Mouse (Mus musculus): ENCODE results near the gene Art5. TPM values are rescaled to one million over a fixed set of nuclear protein-coding genes. Genes with fewer than 3 reads are reported as not detected.

Art5 gene
- total and polyA plus RNA-seq, 3 experiments: 0.04 TPM; not detected in 2

- TF ChIP-seq ELF1 (IDR thresholded peaks at IDR 0.05; ENCODE audit: low read depth, low read length): no peak
Measured at GRCm38 (mm10) chr7:102084041-102084696, 25.1 kb downstream of the Art5 start (continued).

GRCm38 (mm10) chr7:102082816-102083215, 26.5 kb downstream of the Art5 start, which contains the start of gene Trpc2:
Gene Trpc2, plus strand, starts transcription at chr7:102083116.
- no peaks in the 10 kb centered on the region for H3K4me1 ChIP-seq (ENCODE audit: control insufficient read depth in 1 of 2, insufficient read depth in 2 of 2, low read length in 2 of 2)
- no peaks in the 10 kb centered on the region for H3K79me2 ChIP-seq (ENCODE audit: control insufficient read depth, insufficient read depth, low read length, poor library complexity)
- TF ChIP-seq KAT2A (conservative IDR thresholded peaks at IDR 0.05; ENCODE audit: low read depth, low read length) (no peak), TAL1 (IDR thresholded peaks at IDR 0.05; ENCODE audit: low read length) (no peak), RCOR1 (IDR thresholded peaks at IDR 0.05; ENCODE audit: low read depth, low read length) (no peak), CHD1 (IDR thresholded peaks at IDR 0.05; ENCODE audit: low read depth, low read length) (no peak), ELF1 (IDR thresholded peaks at IDR 0.05; ENCODE audit: low read depth, low read length) (no peak), E2F4 (IDR thresholded peaks at IDR 0.05; ENCODE audit: borderline replicate concordance, low read depth, low read length) (no peak), ETS1 (IDR thresholded peaks at IDR 0.05; ENCODE audit: low read depth, low read length) (no peak), MAZ (IDR thresholded peaks at IDR 0.05; ENCODE audit: low read depth, low read length) (no peak), UBTF (IDR thresholded peaks at IDR 0.05; ENCODE audit: borderline replicate concordance, insufficient read depth, low read depth, low read length) (no peak), POLR2AphosphoS2 (IDR thresholded peaks at IDR 0.05; ENCODE audit: low read length) (no peak), HCFC1 (IDR thresholded peaks at IDR 0.05; ENCODE audit: low read depth, low read length) (no peak)
- no peaks in the 10 kb centered on the region for H3K27me3 ChIP-seq (ENCODE audit: control insufficient read depth in 1 of 2, insufficient read depth in 2 of 2, low read length in 2 of 2)
- H3K36me3 ChIP-seq (ENCODE audit: control insufficient read depth in 1 of 2, insufficient read depth in 2 of 2, low read length in 2 of 2): peaks cover 0 to 2% of the 10 kb centered on the region in 2 experiments; a peak in 2 of 4 replicates
- no peak within 1 kb of the TSS for H3K27ac ChIP-seq (ENCODE audit: control insufficient read depth, low read depth, low read length)
- no peaks in the 10 kb centered on the region for H3K9me3 ChIP-seq (replicated peaks; ENCODE audit: insufficient read depth, low read length)
- DNase-seq (ENCODE audit: low read depth, low spot score): no peak
- no peak within 1 kb of the TSS for H3K4me3 ChIP-seq (ENCODE audit: control insufficient read depth in 1 of 2, insufficient read depth in 1 of 2, low read depth in 2 of 2, low read length in 2 of 2)
- no peak within 1 kb of the TSS for H3K9ac ChIP-seq (ENCODE audit: control insufficient read depth, low read depth, low read length, poor library complexity, severe bottlenecking)

GRCm38 (mm10) chr7:102081784-102082183, 27.5 kb downstream of the Art5 start:
- H3K4me3 ChIP-seq (ENCODE audit: control insufficient read depth in 1 of 2, insufficient read depth in 1 of 2, low read depth in 2 of 2, low read length in 2 of 2): no peak overlapping the region
- H3K4me1 ChIP-seq (ENCODE audit: control insufficient read depth in 1 of 2, insufficient read depth in 2 of 2, low read length in 2 of 2): no peaks in the 10 kb centered on the region
- H3K27me3 ChIP-seq (ENCODE audit: control insufficient read depth in 1 of 2, insufficient read depth in 2 of 2, low read length in 2 of 2): no peaks in the 10 kb centered on the region
- H3K36me3 ChIP-seq (ENCODE audit: control insufficient read depth in 1 of 2, insufficient read depth in 2 of 2, low read length in 2 of 2): peaks cover 0 to 2% of the 10 kb centered on the region in 2 experiments; a peak in 2 of 4 replicates
- H3K79me2 ChIP-seq (ENCODE audit: control insufficient read depth, insufficient read depth, low read length, poor library complexity): no peaks in the 10 kb centered on the region
- H3K27ac ChIP-seq (ENCODE audit: control insufficient read depth, low read depth, low read length): no peak overlapping the region
- H3K9me3 ChIP-seq (replicated peaks; ENCODE audit: insufficient read depth, low read length): no peaks in the 10 kb centered on the region
- H3K9ac ChIP-seq (ENCODE audit: control insufficient read depth, low read depth, low read length, poor library complexity, severe bottlenecking): no peak overlapping the region
- DNase-seq (ENCODE audit: low read depth, low spot score): no peak
- TF ChIP-seq POLR2AphosphoS2 (IDR thresholded peaks at IDR 0.05; ENCODE audit: low read length) (no peak), SIN3A (IDR thresholded peaks at IDR 0.05; ENCODE audit: low read length) (no peak), MAX (IDR thresholded peaks at IDR 0.05; ENCODE audit: low read length) (no peak), RAD21 (IDR thresholded peaks at IDR 0.05; ENCODE audit: low read depth, low read length) (no peak), USF2 (IDR thresholded peaks at IDR 0.05; ENCODE audit: borderline replicate concordance in 1 of 2, insufficient read depth in 1 of 2, low read depth in 1 of 2, low read length in 2 of 2) (no peak), TAL1 (IDR thresholded peaks at IDR 0.05; ENCODE audit: low read length) (no peak), CHD1 (IDR thresholded peaks at IDR 0.05; ENCODE audit: low read depth, low read length) (no peak), NRF1 (IDR thresholded peaks at IDR 0.05; ENCODE audit: insufficient read depth, low read depth, low read length, poor library complexity, severe bottlenecking) (no peak), POLR2AphosphoS5 (IDR thresholded peaks at IDR 0.05; ENCODE audit: borderline replicate concordance, low read depth, low read length) (no peak)
